In the genomic region with DNA sequence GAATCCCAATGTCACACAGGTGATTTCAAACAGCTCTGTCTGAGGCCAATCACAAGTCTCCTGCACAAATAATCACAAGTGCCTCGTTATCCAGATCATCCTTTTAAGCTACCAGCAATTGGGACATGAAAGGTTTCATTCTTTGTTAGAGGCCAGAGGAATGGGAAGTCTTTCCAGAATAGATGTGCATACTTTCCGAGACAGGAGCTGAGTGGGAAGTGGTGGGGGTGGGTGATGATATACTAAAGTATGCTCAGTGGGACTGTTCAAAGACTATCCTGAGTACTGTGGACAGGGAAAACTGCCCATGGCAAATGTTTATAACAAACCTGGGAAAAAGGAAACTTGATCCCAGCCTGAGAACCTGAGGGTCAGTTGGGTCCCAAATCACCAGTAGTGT, we compare ENCODE assay signal across 8 mouse cellular contexts. TPM values are rescaled to one million over a fixed set of nuclear protein-coding genes. Genes with fewer than 3 reads are reported as not detected.
DNase-seq lines count a peak whose midpoint lies in the region; ATAC-seq lines count a peak whose summit lies in the region.

No protein-coding gene starts in this region.

- H3K27ac ChIP-seq in heart, embryonic 16.5 days (ENCODE audit: low read length): 0 out of 2 replicates have a peak overlapping the region, but pooled peaks have one; percentile 40
- H3K27ac ChIP-seq in embryonic facial prominence, embryonic 10.5 days (replicated peaks): peak overlapping the region; percentile 99; the same call in 1 of the 2 replicates
- no peak overlapping the region for H3K27ac ChIP-seq in hindbrain, embryonic 16.5 days (ENCODE audit: low read depth, low read length)
- H3K27ac ChIP-seq in midbrain, embryonic 15.5 days: no peak overlapping the region

- peak overlapping the region; percentile 67 for H3K4me2 ChIP-seq in heart, embryonic 16.5 days (ENCODE audit: low read depth, low read length)
- peak overlapping the region; percentile 78 for H3K4me2 ChIP-seq in hindbrain, embryonic 16.5 days (ENCODE audit: low read length)
- peak overlapping the region; percentile 64 for H3K4me2 ChIP-seq in midbrain, embryonic 15.5 days

- no peaks in the 10 kb centered on the region for H3K9me3 ChIP-seq in heart, embryonic 16.5 days (replicated peaks; ENCODE audit: control insufficient read depth, low read length)
- H3K9me3 ChIP-seq in embryonic facial prominence, embryonic 10.5 days: no peaks in the 10 kb centered on the region
- H3K9me3 ChIP-seq in hindbrain, embryonic 16.5 days (ENCODE audit: control insufficient read depth, low read length): no peaks in the 10 kb centered on the region
- no peaks in the 10 kb centered on the region for H3K9me3 ChIP-seq in midbrain, embryonic 15.5 days

- no peaks in the 10 kb centered on the region for H3K36me3 ChIP-seq in heart, embryonic 16.5 days (ENCODE audit: control insufficient read depth, insufficient read depth)
- H3K36me3 ChIP-seq in embryonic facial prominence, embryonic 10.5 days (replicated peaks): 0 out of 2 replicates have a peak, but pooled peaks cover 5% of the 10 kb centered on the region
- H3K36me3 ChIP-seq in hindbrain, embryonic 16.5 days (ENCODE audit: control insufficient read depth, insufficient read depth, low read length): no peaks in the 10 kb centered on the region
- H3K36me3 ChIP-seq in midbrain, embryonic 15.5 days (replicated peaks): no peaks in the 10 kb centered on the region

- DNase-seq in heart, adult 11 months: no peak
- no peak for DNase-seq in embryonic facial prominence, embryonic 10.5 days (ENCODE audit: low spot score)
- DNase-seq in B cell, adult 2 months: no peak
- DNase-seq in cerebellum, adult 8-10 months: no peak
- DNase-seq in cerebellum, postnatal 25 days: no peak

- H3K9ac ChIP-seq in heart, embryonic 16.5 days (ENCODE audit: low read length): peak overlapping the region; percentile 97
- H3K9ac ChIP-seq in hindbrain, embryonic 16.5 days (ENCODE audit: low read depth, low read length): peak overlapping the region; percentile 52; the same call in 1 of the 2 replicates
- H3K9ac ChIP-seq in midbrain, embryonic 15.5 days: peak overlapping the region; percentile 96; the same call in 1 of the 2 replicates

- no peak for ATAC-seq in heart, embryonic 16.5 days (replicated peaks; ENCODE audit: extremely low read depth, insufficient read depth, low FRiP score)
- ATAC-seq in hindbrain, embryonic 16.5 days: no peak
- ATAC-seq in midbrain, embryonic 15.5 days (replicated peaks): no peak

- H3K4me1 ChIP-seq in heart, embryonic 16.5 days (ENCODE audit: control insufficient read depth, insufficient read depth, low read length): peaks cover 42% of the 10 kb centered on the region
- H3K4me1 ChIP-seq in embryonic facial prominence, embryonic 10.5 days: peaks cover 29% of the 10 kb centered on the region
- peaks cover 23% of the 10 kb centered on the region for H3K4me1 ChIP-seq in hindbrain, embryonic 16.5 days (ENCODE audit: control insufficient read depth, insufficient read depth, low read depth, low read length)
- H3K4me1 ChIP-seq in midbrain, embryonic 15.5 days: peaks cover 25% of the 10 kb centered on the region

- WGBS in heart, embryonic 16.5 days: 8% methylated on average over 2 of the region's 2 CpGs
- 4% methylated on average over 2 of the region's 2 CpGs for WGBS in embryonic facial prominence, embryonic 10.5 days
- WGBS in hindbrain, embryonic 16.5 days: 3% methylated on average over 2 of the region's 2 CpGs
- WGBS in midbrain, embryonic 15.5 days: 9% methylated on average over 2 of the region's 2 CpGs

- peak overlapping the region; percentile 84 for H3K4me3 ChIP-seq in heart, embryonic 16.5 days (ENCODE audit: low read length)
- H3K4me3 ChIP-seq in embryonic facial prominence, embryonic 10.5 days: peak overlapping the region; percentile 98
- H3K4me3 ChIP-seq in hindbrain, embryonic 16.5 days (ENCODE audit: low read length): peak overlapping the region; percentile 99
- H3K4me3 ChIP-seq in midbrain, embryonic 15.5 days: peak overlapping the region; percentile 84

- H3K27me3 ChIP-seq in heart, embryonic 16.5 days (ENCODE audit: control insufficient read depth, insufficient read depth, low read length): no peaks in the 10 kb centered on the region
- no peaks in the 10 kb centered on the region for H3K27me3 ChIP-seq in embryonic facial prominence, embryonic 10.5 days (replicated peaks; ENCODE audit: low read depth, poor library complexity, severe bottlenecking)
- H3K27me3 ChIP-seq in hindbrain, embryonic 16.5 days (replicated peaks; ENCODE audit: control insufficient read depth, insufficient read depth, low read length): no peaks in the 10 kb centered on the region
- no peaks in the 10 kb centered on the region for H3K27me3 ChIP-seq in midbrain, embryonic 15.5 days (replicated peaks)

RNA-seq across cellular contexts. Expression of gene Tspan3, which starts 5.8 kb away (rescaled TPM):
- polyA plus RNA-seq in heart, embryonic 16.5 days (2015; fragmentation: Nextera tagmentation; extraction: Ambion mirVana): 457 and 460 TPM in 2 replicates
- polyA plus RNA-seq in embryonic facial prominence, embryonic 10.5 days (2016; fragmentation: Nextera tagmentation; extraction: Ambion mirVana): 474 and 482 TPM in 2 replicates
- 641 and 689 TPM in 2 replicates for polyA plus RNA-seq in hindbrain, embryonic 16.5 days (2015; fragmentation: Nextera tagmentation; extraction: Ambion mirVana)
- 591 and 622 TPM in 2 replicates for polyA plus RNA-seq in midbrain, embryonic 15.5 days (2015; fragmentation: Nextera tagmentation; extraction: Ambion mirVana)

Comparison
In these comparisons a context has a peak if more than half of its experiments do, and no peak if none do; other contexts are left out.
1. H3K27ac ChIP-seq: peak in heart, embryonic 16.5 days (single experiment) and embryonic facial prominence, embryonic 10.5 days (single experiment); none in hindbrain, embryonic 16.5 days (single experiment) and midbrain, embryonic 15.5 days (single experiment).
2. Peak in every context shown above with its lines, with median percentiles within 50 percentile points of each other: H3K4me2 ChIP-seq, H3K4me3 ChIP-seq and H3K9ac ChIP-seq.